Mouse (Mus musculus) bone marrow macrophage, adult 2 months (primary cell): ENCODE results near the gene Ppp4r4.

Experiments
- CTCF ChIP-seq: IDR thresholded peaks from 2 replicates; pipeline ENCODE4 v1.5.1; 2012; ENCODE audit warnings: low read depth, mild to moderate bottlenecking, low read length, moderate library complexity
- POLR2A ChIP-seq: IDR thresholded peaks from 2 replicates; pipeline ENCODE4 v1.6.1; 2012; ENCODE audit warnings: mild to moderate bottlenecking, low read depth, low read length, borderline replicate concordance

DNA sequence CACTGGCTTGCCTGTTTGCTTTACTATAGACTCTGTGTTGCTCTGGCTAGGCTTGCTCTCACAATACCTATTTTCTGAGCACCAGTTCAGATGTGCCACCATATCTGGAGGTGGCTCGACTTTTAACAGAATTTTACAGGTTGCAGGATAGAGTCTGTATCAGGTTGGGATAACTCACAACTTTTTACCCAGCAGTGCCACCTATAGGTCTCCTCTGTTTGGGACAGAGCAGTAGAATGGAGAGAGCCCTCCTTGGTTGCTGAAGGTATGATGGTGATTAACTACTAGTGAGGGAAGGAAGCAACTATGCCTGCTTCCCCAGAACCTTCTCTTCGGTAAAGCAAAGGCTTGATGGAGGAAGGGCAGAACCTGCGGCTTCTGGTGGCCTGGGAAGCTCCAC is 35.0 kb downstream of the Ppp4r4 start:
- TF ChIP-seq CTCF = no peak
- TF ChIP-seq POLR2A = no peak
